Mouse (Mus musculus) E14TG2a.4 (cell line): ENCODE measurements around the gene Olfr214.
A peak's percentile ranks its signal among the peaks of the same experiment; 100 is the strongest.
"Not testable (repeated sequence)": the region's sequence is repeated elsewhere in the genome, so short reads cannot be mapped to it uniquely, and the experiment has no call there.

Source experiments
- H3K27me3 ChIP-seq: 2 replicates; pipeline ENCODE4 v1.6.1; 2014; ENCODE audit warnings: low read length, control low read depth; ENCODE audit not compliant: insufficient read depth
- H3K36me3 ChIP-seq: 2 replicates; pipeline ENCODE4 v1.6.1; 2014; ENCODE audit warnings: low read length, control low read depth; ENCODE audit not compliant: insufficient read depth
- H3K4me1 ChIP-seq: replicated peaks from 2 replicates; pipeline ENCODE4 v1.6.1; 2014; ENCODE audit warnings: low read depth, low read length, control low read depth
- H3K4me3 ChIP-seq: replicated peaks from 2 replicates; pipeline ENCODE4 v1.5.1; 2014; ENCODE audit warnings: mild to moderate bottlenecking, low read length
- H3K9me3 ChIP-seq: 2 replicates; pipeline ENCODE4 v1.6.1; 2014; ENCODE audit warnings: low read length, control low read depth
- CTCF ChIP-seq: conservative IDR thresholded peaks from 2 replicates; pipeline ENCODE4 v1.5.1; 2014; ENCODE audit warnings: low read length
- NANOG ChIP-seq: IDR thresholded peaks from 2 replicates; pipeline ENCODE4 v1.6.1; 2014; ENCODE audit warnings: borderline replicate concordance, low read length, mixed read lengths
- POU5F1 ChIP-seq: IDR thresholded peaks from 2 replicates; pipeline ENCODE4 v1.6.1; 2014; ENCODE audit warnings: low read length, borderline replicate concordance

Olfr214 gene

GRCm38 (mm10) chr6:116600969-116601368 is 46.9 kb downstream of the Olfr214 start:
- not testable (repeated sequence) for H3K27me3 ChIP-seq, H3K36me3 ChIP-seq, H3K4me3 ChIP-seq, H3K9me3 ChIP-seq, H3K4me1 ChIP-seq
- TF ChIP-seq NANOG, result peak; percentile 91

- Histone ChIP-seq H3K4me1 (no peaks in the 10 kb centered on the region), H3K4me3 (no peak overlapping the region), H3K27me3 (no peaks in the 10 kb centered on the region), H3K36me3 (no peaks in the 10 kb centered on the region), H3K9me3 (no peaks in the 10 kb centered on the region)
- TF ChIP-seq POU5F1 (no peak), CTCF (peak; percentile 25; the same call in 1 of the 2 replicates)
Observed at GRCm38 (mm10) chr6:116607230-116607629, 53.2 kb downstream of the Olfr214 start.
